Mouse (Mus musculus): ENCODE measurements around the gene Mfsd4a. TPM values are rescaled to one million over a fixed set of nuclear protein-coding genes. Genes with fewer than 3 reads are reported as not detected.

Mfsd4a gene
- polyA plus RNA-seq, 1 experiment from 2014 or later, result 3.7 TPM

GRCm38 (mm10) chr1:132060036-132060769 is 7.7 kb downstream of the Mfsd4a start:
- no peaks in the 10 kb centered on the region for H3K9me3 ChIP-seq (replicated peaks; ENCODE audit: control insufficient read depth, low read length)
- no peak overlapping the region for H3K9ac ChIP-seq (ENCODE audit: low read length)
- H3K27ac ChIP-seq (ENCODE audit: low read depth, low read length), result no peak overlapping the region
- H3K27me3 ChIP-seq (replicated peaks; ENCODE audit: control insufficient read depth, insufficient read depth, low read length), result no peaks in the 10 kb centered on the region
- no peak for DNase-seq (ENCODE audit: low spot score)
- no peaks in the 10 kb centered on the region for H3K36me3 ChIP-seq (ENCODE audit: control insufficient read depth, insufficient read depth, low read length)
- 68% methylated on average over 7 of the region's 7 CpGs for WGBS
- H3K4me3 ChIP-seq (ENCODE audit: low read depth, low read length), result no peak overlapping the region
- H3K4me1 ChIP-seq (ENCODE audit: control insufficient read depth, insufficient read depth, low read length), result no peaks in the 10 kb centered on the region
- H3K4me2 ChIP-seq (ENCODE audit: low read length), result no peak overlapping the region
- ATAC-seq, result no peak

DNA sequence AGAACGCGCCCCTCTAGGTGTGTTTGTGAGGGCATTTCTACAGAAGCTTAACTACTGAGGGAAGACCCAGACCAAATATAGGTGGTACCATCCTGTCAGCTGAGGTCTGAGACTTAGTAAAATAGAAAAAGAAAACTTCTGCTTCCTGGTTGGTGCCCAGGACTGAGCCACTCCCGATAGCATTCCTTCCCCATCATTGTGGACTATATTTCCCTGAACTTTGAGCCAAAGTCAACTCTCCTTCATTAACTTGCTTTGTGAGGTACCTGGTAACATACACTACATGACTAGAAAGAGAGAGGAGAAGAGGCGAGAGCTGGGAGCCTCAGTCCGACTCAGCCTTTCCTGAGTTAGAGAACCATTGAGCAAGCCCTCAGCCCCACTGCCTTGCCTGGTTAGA is 9.3 kb downstream of the Mfsd4a start:
- Histone ChIP-seq H3K9ac (ENCODE audit: low read length) (no peak overlapping the region), H3K36me3 (ENCODE audit: control insufficient read depth, insufficient read depth, low read length) (no peaks in the 10 kb centered on the region), H3K4me2 (ENCODE audit: low read length) (no peak overlapping the region), H3K27me3 (replicated peaks; ENCODE audit: control insufficient read depth, insufficient read depth, low read length) (no peaks in the 10 kb centered on the region), H3K27ac (ENCODE audit: low read depth, low read length) (no peak overlapping the region), H3K4me1 (ENCODE audit: control insufficient read depth, insufficient read depth, low read length) (no peaks in the 10 kb centered on the region), H3K4me3 (ENCODE audit: low read depth, low read length) (no peak overlapping the region), H3K9me3 (replicated peaks; ENCODE audit: control insufficient read depth, low read length) (no peaks in the 10 kb centered on the region)
- ATAC-seq (no peak), DNase-seq (ENCODE audit: low spot score) (no peak)
- WGBS, result 88% methylated on average over 5 of the region's 5 CpGs

DNA sequence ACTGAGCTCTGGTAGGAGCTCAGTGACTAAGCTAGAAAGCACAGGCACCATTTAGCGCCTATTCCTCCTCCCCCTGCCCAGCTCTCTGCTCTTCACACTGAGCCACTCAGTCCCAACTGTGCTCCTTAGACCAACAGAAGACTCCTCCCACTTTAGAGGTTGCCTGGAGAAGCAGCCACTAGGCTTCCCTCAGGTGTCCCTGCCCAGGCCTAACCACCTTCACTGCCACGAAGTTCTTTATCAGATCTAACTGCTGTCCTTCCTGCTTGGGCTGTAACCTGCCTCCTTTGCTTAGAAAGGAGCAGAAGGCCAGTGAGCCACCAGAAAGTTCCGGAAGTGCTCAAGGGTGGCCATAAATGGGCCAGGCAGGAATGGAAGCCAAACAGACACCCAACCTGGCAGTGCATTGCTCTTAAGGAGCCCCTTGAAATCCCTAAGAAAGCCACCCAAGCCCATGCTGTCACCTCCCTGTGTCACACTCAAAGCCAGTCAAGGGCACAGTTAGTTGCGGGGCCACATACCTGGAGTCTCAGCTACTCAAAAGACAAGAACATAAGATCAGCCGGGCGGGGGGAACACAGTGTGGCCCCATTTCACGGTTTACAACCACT is 12.7 kb downstream of the Mfsd4a start:
- H3K4me1 ChIP-seq (ENCODE audit: control insufficient read depth, insufficient read depth, low read length), result no peaks in the 10 kb centered on the region
- H3K9ac ChIP-seq (ENCODE audit: low read length), result no peak overlapping the region
- no peak for DNase-seq (ENCODE audit: low spot score)
- no peaks in the 10 kb centered on the region for H3K9me3 ChIP-seq (replicated peaks; ENCODE audit: control insufficient read depth, low read length)
- H3K27ac ChIP-seq (ENCODE audit: low read depth, low read length), result no peak overlapping the region
- no peak for ATAC-seq
- no peak overlapping the region for H3K4me2 ChIP-seq (ENCODE audit: low read length)
- WGBS, result 85% methylated on average over 7 of the region's 7 CpGs
- H3K4me3 ChIP-seq (ENCODE audit: low read depth, low read length), result no peak overlapping the region
- H3K36me3 ChIP-seq (ENCODE audit: control insufficient read depth, insufficient read depth, low read length), result no peaks in the 10 kb centered on the region
- no peaks in the 10 kb centered on the region for H3K27me3 ChIP-seq (replicated peaks; ENCODE audit: control insufficient read depth, insufficient read depth, low read length)

- DNase-seq (ENCODE audit: low spot score) (no peak), ATAC-seq (no peak)
- Histone ChIP-seq H3K27ac (ENCODE audit: low read depth, low read length) (no peak overlapping the region), H3K4me1 (ENCODE audit: control insufficient read depth, insufficient read depth, low read length) (no peaks in the 10 kb centered on the region), H3K9me3 (replicated peaks; ENCODE audit: control insufficient read depth, low read length) (no peaks in the 10 kb centered on the region), H3K4me3 (ENCODE audit: low read depth, low read length) (no peak overlapping the region), H3K36me3 (ENCODE audit: control insufficient read depth, insufficient read depth, low read length) (no peaks in the 10 kb centered on the region), H3K4me2 (ENCODE audit: low read length) (no peak overlapping the region), H3K27me3 (replicated peaks; ENCODE audit: control insufficient read depth, insufficient read depth, low read length) (no peaks in the 10 kb centered on the region), H3K9ac (ENCODE audit: low read length) (no peak overlapping the region)
- WGBS, result 84% methylated on average over 3 of the region's 3 CpGs
Measured at GRCm38 (mm10) chr1:132054387-132054786, 13.5 kb downstream of the Mfsd4a start.

- Histone ChIP-seq H3K27ac (ENCODE audit: low read depth, low read length) (no peak overlapping the region), H3K4me2 (ENCODE audit: low read length) (no peak overlapping the region)
- 82% methylated on average over 3 of the region's 3 CpGs for WGBS
Measured at GRCm38 (mm10) chr1:132051746-132052145, 16.1 kb downstream of the Mfsd4a start.

DNA sequence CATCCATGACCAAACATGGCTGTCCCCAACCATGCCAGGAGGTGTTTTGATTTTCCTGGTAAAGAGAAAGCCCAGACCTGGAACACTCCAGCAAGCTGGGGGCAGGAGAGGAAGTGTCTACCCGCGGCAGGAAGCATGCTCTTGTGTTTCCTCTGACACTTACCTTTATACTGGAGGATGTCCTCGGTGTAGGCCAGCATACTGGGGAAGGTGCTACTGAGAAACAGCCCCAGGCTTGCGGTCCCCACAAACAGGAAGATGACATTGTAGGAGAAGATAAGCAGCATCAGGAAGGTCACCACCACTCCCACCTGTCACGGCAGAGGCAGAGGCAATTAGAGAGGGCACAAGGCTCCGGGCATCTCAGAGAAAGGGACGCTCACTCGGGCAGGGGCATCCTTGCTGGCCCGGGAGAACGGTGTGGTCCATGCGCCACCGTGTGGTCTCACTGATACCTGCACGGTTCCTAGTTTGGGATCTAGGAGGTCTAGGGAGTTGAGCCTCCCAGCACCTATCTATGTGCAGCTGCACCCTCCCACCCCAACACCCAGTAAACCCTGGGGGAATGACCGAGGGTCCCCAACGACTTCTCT is 21.6 kb downstream of the Mfsd4a start:
- no peaks in the 10 kb centered on the region for H3K4me1 ChIP-seq (ENCODE audit: control insufficient read depth, insufficient read depth, low read length)
- H3K27ac ChIP-seq (ENCODE audit: low read depth, low read length), result no peak overlapping the region
- H3K4me3 ChIP-seq (ENCODE audit: low read depth, low read length), result no peak overlapping the region
- H3K9ac ChIP-seq (ENCODE audit: low read length), result no peak overlapping the region
- no peaks in the 10 kb centered on the region for H3K27me3 ChIP-seq (replicated peaks; ENCODE audit: control insufficient read depth, insufficient read depth, low read length)
- H3K9me3 ChIP-seq (replicated peaks; ENCODE audit: control insufficient read depth, low read length), result no peaks in the 10 kb centered on the region
- ATAC-seq (peak; percentile 51; the same call in 1 of the 2 replicates), DNase-seq (ENCODE audit: low spot score) (peak; percentile 73)
- H3K4me2 ChIP-seq (ENCODE audit: low read length), result no peak overlapping the region
- 29% methylated on average over 15 of the region's 15 CpGs for WGBS
- H3K36me3 ChIP-seq (ENCODE audit: control insufficient read depth, insufficient read depth, low read length), result no peaks in the 10 kb centered on the region

More at GRCm38 (mm10) chr1:132051746-132052145, 16.1 kb downstream of the Mfsd4a start:
- no peaks in the 10 kb centered on the region for H3K36me3 ChIP-seq (ENCODE audit: control insufficient read depth, insufficient read depth, low read length)
- no peak overlapping the region for H3K9ac ChIP-seq (ENCODE audit: low read length)
- no peaks in the 10 kb centered on the region for H3K4me1 ChIP-seq (ENCODE audit: control insufficient read depth, insufficient read depth, low read length)
- no peak overlapping the region for H3K4me3 ChIP-seq (ENCODE audit: low read depth, low read length)
- ATAC-seq (no peak), DNase-seq (ENCODE audit: low spot score) (no peak)
- no peaks in the 10 kb centered on the region for H3K9me3 ChIP-seq (replicated peaks; ENCODE audit: control insufficient read depth, low read length)
- no peaks in the 10 kb centered on the region for H3K27me3 ChIP-seq (replicated peaks; ENCODE audit: control insufficient read depth, insufficient read depth, low read length)

DNA sequence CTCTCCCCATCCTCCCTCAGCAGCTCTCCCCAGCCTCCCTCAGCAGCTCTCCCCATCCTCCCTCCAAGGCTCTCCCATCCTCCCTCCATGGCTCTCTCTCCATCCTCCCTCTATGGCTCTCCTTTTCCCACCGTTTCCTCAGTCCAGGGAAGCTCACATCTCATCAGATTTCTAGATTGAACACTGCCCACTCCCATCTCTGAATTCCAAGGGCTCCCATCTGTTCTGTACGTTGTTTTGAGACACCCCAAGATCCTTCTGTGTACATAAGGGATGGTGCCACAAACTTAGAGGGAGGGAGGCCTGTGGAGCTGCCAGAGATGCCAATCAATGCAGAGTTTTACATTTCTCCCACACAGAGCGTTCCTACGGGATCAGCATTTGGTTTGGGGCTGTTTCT is 24.1 kb downstream of the Mfsd4a start:
- whole genome bisulfite sequencing, result 66% methylated on average over 4 of the region's 4 CpGs
- no peak overlapping the region for H3K9ac ChIP-seq (ENCODE audit: low read length)
- ATAC-seq (peak; percentile 72; the same call in 1 of the 2 replicates), DNase-seq (ENCODE audit: low spot score) (peak; percentile 62)
- no peaks in the 10 kb centered on the region for H3K9me3 ChIP-seq (replicated peaks; ENCODE audit: control insufficient read depth, low read length)
- no peaks in the 10 kb centered on the region for H3K27me3 ChIP-seq (replicated peaks; ENCODE audit: control insufficient read depth, insufficient read depth, low read length)
- H3K4me1 ChIP-seq (ENCODE audit: control insufficient read depth, insufficient read depth, low read length), result no peaks in the 10 kb centered on the region
- no peaks in the 10 kb centered on the region for H3K36me3 ChIP-seq (ENCODE audit: control insufficient read depth, insufficient read depth, low read length)
- H3K4me3 ChIP-seq (ENCODE audit: low read depth, low read length), result no peak overlapping the region
- H3K4me2 ChIP-seq (ENCODE audit: low read length), result no peak overlapping the region
- H3K27ac ChIP-seq (ENCODE audit: low read depth, low read length), result no peak overlapping the region; the same call in 1 of the 2 replicates

- peak; percentile 10 for DNase-seq (ENCODE audit: low spot score)
- Histone ChIP-seq H3K27me3 (replicated peaks; ENCODE audit: control insufficient read depth, insufficient read depth, low read length) (no peaks in the 10 kb centered on the region), H3K36me3 (ENCODE audit: control insufficient read depth, insufficient read depth, low read length) (peaks cover under 1% of the 10 kb centered on the region; the same call in 1 of the 2 replicates), H3K4me1 (ENCODE audit: control insufficient read depth, insufficient read depth, low read length) (no peaks in the 10 kb centered on the region), H3K9me3 (replicated peaks; ENCODE audit: control insufficient read depth, low read length) (no peaks in the 10 kb centered on the region), H3K4me2 (ENCODE audit: low read length) (no peak overlapping the region), H3K4me3 (ENCODE audit: low read depth, low read length) (no peak overlapping the region), H3K27ac (ENCODE audit: low read depth, low read length) (0 out of 2 replicates have a peak overlapping the region, but pooled peaks have one; percentile 27), H3K9ac (ENCODE audit: low read length) (no peak overlapping the region)
- no peak for ATAC-seq
- WGBS, result 65% methylated on average over 9 of the region's 9 CpGs
Measured at GRCm38 (mm10) chr1:132040201-132040621, 27.7 kb downstream of the Mfsd4a start.

DNA sequence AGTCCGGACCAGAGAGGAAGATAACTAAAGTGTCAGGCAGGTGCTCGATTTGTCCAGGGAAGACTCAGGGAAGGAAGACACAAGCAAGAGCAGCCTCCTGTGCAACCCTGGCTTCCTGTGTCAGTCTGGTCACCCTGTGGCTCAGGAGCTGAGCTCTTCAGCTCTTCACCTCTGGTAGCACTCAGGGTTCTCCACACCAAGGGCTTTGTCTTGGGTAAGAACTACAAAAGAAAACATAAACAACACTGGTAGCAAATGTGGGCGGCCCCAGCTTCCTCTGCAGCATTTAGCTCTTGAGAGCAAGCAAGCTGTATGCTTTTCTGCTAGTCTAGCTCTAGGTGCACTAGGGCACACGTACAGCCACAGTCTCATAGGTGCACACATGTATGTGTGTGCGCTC is 29.1 kb downstream of the Mfsd4a start:
- no peak overlapping the region for H3K27ac ChIP-seq (ENCODE audit: low read depth, low read length)
- H3K4me3 ChIP-seq (ENCODE audit: low read depth, low read length), result no peak overlapping the region
- peaks cover 11% of the 10 kb centered on the region for H3K36me3 ChIP-seq (ENCODE audit: control insufficient read depth, insufficient read depth, low read length)
- 83% methylated on average over 5 of the region's 5 CpGs for WGBS
- DNase-seq (ENCODE audit: low spot score), result no peak
- ATAC-seq, result no peak
- H3K9me3 ChIP-seq (replicated peaks; ENCODE audit: control insufficient read depth, low read length), result no peaks in the 10 kb centered on the region
- no peak overlapping the region for H3K9ac ChIP-seq (ENCODE audit: low read length)
- no peaks in the 10 kb centered on the region for H3K4me1 ChIP-seq (ENCODE audit: control insufficient read depth, insufficient read depth, low read length)
- H3K27me3 ChIP-seq (replicated peaks; ENCODE audit: control insufficient read depth, insufficient read depth, low read length), result no peaks in the 10 kb centered on the region
- H3K4me2 ChIP-seq (ENCODE audit: low read length), result no peak overlapping the region

Data from forebrain, embryonic 14.5 days (tissue).